Mouse (Mus musculus) liver, embryonic 13.5 days (tissue): Measurements from ENCODE around the gene Aplnr. TPM values are rescaled to one million over a fixed set of nuclear protein-coding genes. Genes with fewer than 3 reads are reported as not detected.

ENCODE experiments used
- ATAC-seq: fragments of 200-750 bp; cut with Nextera tagmentation; 2 replicates; pipeline ENCODE4 v1.8.0; 2017; ENCODE audit warnings: low read depth, mild to moderate bottlenecking, moderate number of reproducible peaks, moderate library complexity
- DNase-seq: peaks from one replicate; pipeline ENCODE4 v3.0.0; 2022
- H3K27ac ChIP-seq: fragments of 300-500 bp; sonication (generic); 2 replicates; pipeline ENCODE4 v1.5.1; 2015; ENCODE audit warnings: moderate library complexity, mild to moderate bottlenecking, inconsistent platforms
- H3K27me3 ChIP-seq: fragments of 300-500 bp; sonication (generic); 2 replicates; pipeline ENCODE4 v1.6.1; 2015; ENCODE audit warnings: mild to moderate bottlenecking, inconsistent platforms
- H3K36me3 ChIP-seq: fragments of 300-500 bp; sonication (generic); 2 replicates; pipeline ENCODE4 v1.6.1; 2015; ENCODE audit warnings: mild to moderate bottlenecking, inconsistent platforms
- H3K4me1 ChIP-seq: fragments of 300-500 bp; sonication (generic); replicated peaks from 2 replicates; pipeline ENCODE4 v1.6.1; 2015; ENCODE audit warnings: inconsistent platforms
- H3K4me2 ChIP-seq: fragments of 300-500 bp; sonication (generic); 2 replicates; pipeline ENCODE4 v1.6.1; 2015; ENCODE audit warnings: inconsistent platforms, mild to moderate bottlenecking, moderate library complexity
- H3K4me3 ChIP-seq: fragments of 300-500 bp; sonication (generic); replicated peaks from 2 replicates; pipeline ENCODE4 v1.5.1; 2015; ENCODE audit warnings: mild to moderate bottlenecking, inconsistent platforms
- H3K9ac ChIP-seq: fragments of 300-500 bp; sonication (generic); 2 replicates; pipeline ENCODE4 v1.6.1; 2015; ENCODE audit warnings: mild to moderate bottlenecking, inconsistent platforms
- H3K9me3 ChIP-seq: fragments of 300-500 bp; sonication (generic); replicated peaks from 2 replicates; pipeline ENCODE4 v1.6.1; 2016; ENCODE audit warnings: inconsistent platforms
- whole genome bisulfite sequencing: fragments of 180-500 bp; shearing (Covaris S2); methylation state at CpG from one replicate; pipeline ENCODE4 v1.1.7; 2015; ENCODE audit not compliant: insufficient replicate concordance; 5-methylcytosine and 5-hydroxymethylcytosine counted together
- polyA plus RNA-seq: library from polyadenylated mRNA; unstranded; fragments of >200 nt; fragmentation: Nextera tagmentation; extraction: Ambion mirVana; gene quantifications from 2 replicates; pipeline ENCODE4 v1.2.1, GENCODE M21; 2015

Aplnr gene
- polyA plus RNA-seq, 1 experiment from 2014 or later, result 2.0 TPM

DNA sequence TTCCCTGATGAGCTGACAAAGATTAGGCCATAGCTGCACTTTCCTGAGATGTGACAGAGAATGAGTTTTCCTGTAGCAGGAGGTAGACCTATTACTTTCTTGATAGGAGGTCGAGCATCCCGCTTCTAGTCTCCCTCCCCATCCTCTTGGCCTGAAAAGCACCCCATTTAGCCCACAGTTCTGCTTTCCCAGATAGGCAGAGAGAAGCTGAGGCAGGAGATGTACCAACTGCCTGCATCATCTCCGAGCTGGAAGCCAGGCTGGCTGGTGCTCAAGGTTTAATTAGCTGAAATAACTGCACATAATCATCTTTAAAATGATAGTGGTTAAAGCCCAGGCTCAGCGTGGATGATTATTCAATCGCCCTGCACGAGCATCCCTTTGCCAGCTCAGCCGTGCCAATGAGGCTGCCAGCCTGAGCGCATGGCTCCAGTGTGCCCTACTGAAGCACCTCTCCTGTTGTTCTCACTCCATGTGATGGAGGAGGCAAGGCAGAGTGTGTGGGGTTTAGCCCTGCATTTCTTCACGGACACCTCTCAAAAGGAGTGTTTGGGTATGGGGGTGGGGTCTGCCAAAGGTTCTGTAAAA is 25.6 kb upstream of the Aplnr start:
- no peak overlapping the region for H3K27ac ChIP-seq
- no peak overlapping the region for H3K4me2 ChIP-seq
- WGBS, result 64% methylated on average over 9 of the region's 9 CpGs
- H3K9ac ChIP-seq, result no peak overlapping the region
- H3K4me1 ChIP-seq, result no peaks in the 10 kb centered on the region
- no peaks in the 10 kb centered on the region for H3K9me3 ChIP-seq
- H3K27me3 ChIP-seq, result no peaks in the 10 kb centered on the region
- DNase-seq (no peak), ATAC-seq (no peak)
- H3K4me3 ChIP-seq, result no peak overlapping the region
- H3K36me3 ChIP-seq, result no peaks in the 10 kb centered on the region

DNA sequence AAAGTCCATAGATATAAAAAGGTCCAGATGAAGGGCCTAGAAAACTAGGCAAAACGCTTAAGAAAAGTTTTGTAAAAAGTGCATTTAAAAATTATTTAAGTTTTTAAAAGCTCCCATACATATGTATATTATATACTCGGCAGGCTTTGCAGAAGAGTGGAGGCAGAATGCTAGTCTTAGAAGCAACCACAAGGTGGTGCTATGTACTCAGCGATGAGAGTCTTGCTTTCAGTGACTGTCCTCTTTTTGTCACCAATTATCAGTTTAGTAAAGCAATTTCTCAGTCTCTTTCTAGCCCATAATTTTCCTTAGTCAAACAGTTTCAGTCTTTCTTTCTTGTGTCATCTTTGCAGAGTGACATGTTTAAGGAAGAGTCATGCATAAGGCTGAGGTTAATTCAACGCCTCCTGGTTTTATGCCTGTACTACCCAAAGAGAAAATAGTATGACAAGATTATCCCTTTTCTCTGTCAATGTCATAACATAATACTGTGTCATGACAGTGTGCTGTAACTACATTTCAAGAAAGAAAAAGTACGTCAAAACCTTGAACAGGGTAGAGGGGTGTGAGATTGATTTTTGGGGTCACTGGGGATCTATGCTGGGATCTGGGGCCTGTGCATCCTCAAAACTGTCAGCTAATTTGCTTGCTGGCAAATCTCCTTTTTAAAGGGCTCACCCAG is 12.7 kb upstream of the Aplnr start:
- DNase-seq, result no peak
- 25% methylated on average over 5 of the region's 5 CpGs for WGBS
- H3K4me3 ChIP-seq, result no peak overlapping the region

DNA sequence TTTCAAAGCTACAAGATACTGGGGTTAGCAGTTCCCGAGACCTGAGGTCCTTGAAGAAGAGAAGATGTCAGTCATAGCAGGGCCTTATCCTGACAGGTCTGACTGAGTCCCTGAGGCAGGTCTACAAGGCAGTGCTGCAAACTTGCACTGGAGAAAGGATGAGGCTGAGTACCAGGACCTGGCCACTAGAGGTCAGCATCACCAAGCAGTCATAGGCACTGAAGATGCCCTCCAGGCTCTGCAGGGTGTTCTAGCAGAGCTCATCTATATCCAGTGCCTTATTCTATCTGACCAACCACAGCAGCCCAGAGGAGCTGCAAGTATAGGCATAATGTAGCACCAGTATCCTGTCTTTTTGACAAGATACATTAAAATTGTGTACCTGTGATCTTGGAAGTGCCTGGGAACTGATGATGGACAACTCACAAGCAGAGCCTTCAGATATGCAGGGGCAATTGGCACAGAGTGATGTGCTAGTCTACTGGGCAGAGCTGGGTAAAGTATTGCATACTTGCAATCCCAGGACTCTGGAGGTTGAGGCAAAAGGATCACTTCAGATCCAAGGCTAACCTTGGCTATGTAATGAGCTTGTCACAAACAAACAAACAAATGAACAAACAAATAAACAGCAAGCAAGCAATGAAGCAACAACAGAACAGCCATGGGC is 12.0 kb upstream of the Aplnr start:
- H3K4me2 ChIP-seq, result no peak overlapping the region
- no peaks in the 10 kb centered on the region for H3K9me3 ChIP-seq
- ATAC-seq (peak; percentile 51), DNase-seq (peak; percentile 18)
- 11% methylated on average over 1 of the region's 1 CpGs for WGBS
- no peak overlapping the region for H3K4me3 ChIP-seq
- H3K9ac ChIP-seq, result no peak overlapping the region
- no peaks in the 10 kb centered on the region for H3K27me3 ChIP-seq
- H3K4me1 ChIP-seq, result no peaks in the 10 kb centered on the region
- H3K27ac ChIP-seq, result no peak overlapping the region
- no peaks in the 10 kb centered on the region for H3K36me3 ChIP-seq

More for the DNA sequence above, 12.7 kb upstream of the Aplnr start:
- H3K9ac ChIP-seq, result no peak overlapping the region
- H3K27ac ChIP-seq, result no peak overlapping the region
- no peaks in the 10 kb centered on the region for H3K36me3 ChIP-seq
- no peaks in the 10 kb centered on the region for H3K4me1 ChIP-seq
- ATAC-seq, result no peak
- H3K9me3 ChIP-seq, result no peaks in the 10 kb centered on the region
- no peaks in the 10 kb centered on the region for H3K27me3 ChIP-seq
- H3K4me2 ChIP-seq, result no peak overlapping the region

DNA sequence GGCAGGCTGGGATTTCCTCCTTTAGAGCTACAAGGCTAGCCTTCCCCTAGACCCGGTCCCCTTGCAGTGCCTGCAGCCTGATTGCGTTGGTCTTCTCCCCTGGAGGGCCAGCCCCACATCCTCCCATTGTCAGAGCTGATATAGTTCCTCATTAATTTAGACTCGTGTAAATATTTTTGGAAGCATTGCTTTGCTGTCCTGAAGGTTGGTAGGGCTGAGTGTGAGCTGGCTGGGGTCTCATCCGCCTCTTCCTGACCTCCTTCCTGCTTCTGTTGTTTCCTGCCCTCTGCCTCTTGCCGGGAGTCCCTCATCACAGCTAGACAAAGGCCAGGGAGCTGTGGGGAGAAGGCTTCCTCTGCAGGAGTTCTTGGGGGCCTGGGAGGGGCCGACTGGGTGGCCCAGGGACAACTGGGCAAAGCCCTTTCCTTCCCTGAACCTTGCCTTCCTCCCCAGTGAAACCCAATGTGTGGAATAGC is 6.5 kb upstream of the Aplnr start:
- no peak overlapping the region for H3K27ac ChIP-seq
- ATAC-seq, result peak; percentile 54
- no peak for DNase-seq

DNA sequence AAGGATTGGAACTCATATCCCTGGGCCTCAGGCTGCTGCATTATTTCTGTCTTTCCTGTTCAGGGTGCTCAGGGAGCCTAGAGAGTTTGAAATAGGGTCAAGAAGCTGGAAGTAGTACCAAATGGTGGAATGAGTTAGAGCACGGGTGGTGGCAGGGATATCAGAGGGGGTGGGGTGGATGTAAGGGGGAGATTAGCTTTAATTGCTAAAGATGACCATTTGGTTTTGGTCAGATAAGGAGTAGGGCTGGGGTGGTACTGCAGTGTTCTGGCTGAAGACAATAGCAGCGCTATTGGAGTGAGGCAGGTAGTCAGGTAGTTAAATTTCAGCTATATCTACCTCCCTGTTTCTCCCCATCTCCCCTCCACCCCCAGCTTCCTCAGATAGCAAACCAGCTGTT is 4.8 kb upstream of the Aplnr start:
- Histone ChIP-seq H3K4me1 (peaks cover 29% of the 10 kb centered on the region), H3K9ac (no peak overlapping the region), H3K36me3 (no peaks in the 10 kb centered on the region), H3K27me3 (peaks cover 12% of the 10 kb centered on the region; the same call in 1 of the 2 replicates), H3K4me2 (peak overlapping the region; percentile 23), H3K4me3 (no peak overlapping the region), H3K9me3 (no peaks in the 10 kb centered on the region), H3K27ac (peak overlapping the region; percentile 29; the same call in 1 of the 2 replicates)
- ATAC-seq (peak; percentile 82), DNase-seq (no peak)
- 8% methylated on average over 2 of the region's 2 CpGs for WGBS

More for the DNA sequence above, 6.5 kb upstream of the Aplnr start:
- Histone ChIP-seq H3K9me3 (no peaks in the 10 kb centered on the region), H3K36me3 (no peaks in the 10 kb centered on the region), H3K4me2 (no peak overlapping the region), H3K9ac (no peak overlapping the region), H3K4me1 (peaks cover 29% of the 10 kb centered on the region), H3K4me3 (no peak overlapping the region), H3K27me3 (0 out of 2 replicates have a peak, but pooled peaks cover 7% of the 10 kb centered on the region)
- WGBS, result 15% methylated on average over 6 of the region's 6 CpGs

DNA sequence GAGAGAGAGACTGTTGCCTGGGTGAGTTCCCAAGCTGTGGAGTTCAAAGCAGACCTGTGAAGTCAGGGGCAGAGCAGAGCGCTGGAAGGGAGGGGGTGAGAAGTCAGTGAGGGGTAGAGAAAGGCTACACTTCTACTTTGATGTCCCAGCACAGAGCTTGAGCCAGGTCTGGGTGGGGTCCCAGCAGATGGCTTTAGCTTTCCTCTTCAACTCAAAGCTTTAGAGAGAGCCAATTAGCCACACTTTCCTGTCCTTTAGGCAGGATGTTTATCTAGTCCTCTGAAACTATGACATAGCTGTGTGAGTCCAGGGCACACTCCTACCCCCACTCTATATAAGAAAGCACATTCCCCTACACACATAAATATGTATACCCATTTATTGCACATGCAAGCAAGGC is 4.3 kb upstream of the Aplnr start:
- H3K9ac ChIP-seq, result no peak overlapping the region
- DNase-seq (no peak), ATAC-seq (no peak)
- H3K4me1 ChIP-seq, result peaks cover 29% of the 10 kb centered on the region
- H3K9me3 ChIP-seq, result no peaks in the 10 kb centered on the region
- no peak overlapping the region for H3K4me2 ChIP-seq
- no peaks in the 10 kb centered on the region for H3K36me3 ChIP-seq
- no peak overlapping the region for H3K4me3 ChIP-seq
- 15% methylated on average over 1 of the region's 1 CpGs for WGBS
- H3K27ac ChIP-seq, result no peak overlapping the region
- peaks cover 17% of the 10 kb centered on the region for H3K27me3 ChIP-seq

DNA sequence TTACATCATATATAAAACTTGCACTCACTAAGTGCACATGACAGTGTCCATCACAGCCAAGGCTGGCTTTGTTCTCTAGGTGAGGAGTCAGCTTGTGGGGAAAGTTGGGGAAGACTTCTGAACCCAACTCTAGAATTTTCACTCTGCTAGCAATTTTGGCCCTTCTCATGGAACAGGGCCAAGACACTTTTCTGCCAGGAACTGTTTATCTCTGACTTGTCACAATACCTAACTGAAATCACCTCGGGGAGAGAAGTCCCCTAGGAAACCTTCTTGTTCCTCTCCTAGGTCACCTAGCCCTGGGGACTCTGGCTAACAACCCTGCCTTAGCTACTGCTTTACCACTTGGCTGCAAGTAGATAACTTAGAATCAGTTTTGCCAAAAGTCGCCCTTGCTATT is 3.8 kb upstream of the Aplnr start:
- Histone ChIP-seq H3K27ac (no peak overlapping the region), H3K4me1 (peaks cover 29% of the 10 kb centered on the region), H3K4me2 (no peak overlapping the region), H3K27me3 (peaks cover 22% of the 10 kb centered on the region), H3K36me3 (no peaks in the 10 kb centered on the region), H3K9me3 (no peaks in the 10 kb centered on the region), H3K4me3 (no peak overlapping the region), H3K9ac (no peak overlapping the region)
- no peak for ATAC-seq
- no peak for DNase-seq
- WGBS, result 24% methylated on average over 2 of the region's 2 CpGs

DNA sequence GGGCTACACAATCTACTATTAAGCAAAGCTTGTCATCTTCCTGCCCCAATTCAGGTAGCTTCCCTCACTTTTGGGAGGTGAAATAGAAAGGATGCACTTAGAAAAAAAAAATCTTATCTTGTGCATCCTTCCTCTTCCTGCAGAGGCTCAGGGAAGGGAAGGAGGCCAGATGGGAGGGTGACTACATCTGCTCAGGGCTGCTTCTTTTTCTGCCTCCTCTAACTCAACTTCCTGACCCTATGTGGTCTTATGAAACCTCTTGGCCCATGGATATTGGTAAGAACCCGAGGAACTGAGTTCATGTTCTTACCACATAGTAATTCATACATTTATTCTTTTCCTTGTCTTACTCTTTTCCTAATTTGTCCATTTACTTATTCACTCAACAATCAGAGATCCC is 926 bp upstream of the Aplnr start:
- ATAC-seq, result no peak
- H3K4me1 ChIP-seq, result peaks cover 36% of the 10 kb centered on the region

DNA sequence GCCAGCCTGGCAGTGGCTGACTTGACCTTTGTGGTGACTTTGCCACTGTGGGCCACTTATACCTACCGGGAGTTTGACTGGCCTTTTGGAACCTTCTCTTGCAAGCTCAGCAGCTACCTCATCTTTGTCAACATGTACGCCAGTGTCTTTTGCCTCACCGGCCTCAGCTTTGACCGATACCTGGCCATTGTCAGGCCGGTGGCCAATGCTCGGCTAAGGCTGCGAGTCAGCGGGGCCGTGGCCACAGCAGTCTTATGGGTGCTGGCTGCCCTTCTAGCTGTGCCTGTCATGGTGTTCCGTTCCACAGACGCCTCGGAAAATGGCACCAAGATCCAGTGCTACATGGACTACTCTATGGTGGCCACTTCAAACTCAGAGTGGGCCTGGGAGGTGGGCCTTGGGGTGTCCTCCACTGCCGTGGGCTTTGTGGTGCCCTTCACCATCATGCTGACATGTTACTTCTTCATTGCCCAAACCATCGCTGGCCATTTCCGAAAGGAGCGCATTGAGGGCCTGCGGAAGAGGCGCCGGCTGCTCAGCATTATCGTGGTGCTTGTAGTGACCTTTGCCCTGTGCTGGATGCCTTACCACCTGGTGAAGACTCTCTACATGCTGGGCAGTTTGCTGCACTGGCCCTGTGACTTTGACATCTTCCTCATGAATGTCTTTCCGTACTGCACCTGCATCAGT is 951 bp downstream of the Aplnr start:
- Histone ChIP-seq H3K27ac (no peak overlapping the region), H3K36me3 (no peaks in the 10 kb centered on the region), H3K4me1 (peaks cover 25% of the 10 kb centered on the region), H3K4me3 (0 out of 2 replicates have a peak overlapping the region, but pooled peaks have one; percentile 2), H3K9me3 (no peaks in the 10 kb centered on the region), H3K27me3 (peaks cover 37% of the 10 kb centered on the region), H3K4me2 (peak overlapping the region; percentile 19; the same call in 1 of the 2 replicates), H3K9ac (no peak overlapping the region)
- ATAC-seq (no peak), DNase-seq (no peak)
- WGBS, result 57% methylated on average over 21 of the region's 21 CpGs

More for the DNA sequence above, 926 bp upstream of the Aplnr start:
- Histone ChIP-seq H3K9ac (no peak overlapping the region), H3K4me3 (no peak overlapping the region), H3K27ac (no peak overlapping the region), H3K4me2 (no peak overlapping the region), H3K9me3 (no peaks in the 10 kb centered on the region), H3K27me3 (peaks cover 37% of the 10 kb centered on the region), H3K36me3 (no peaks in the 10 kb centered on the region)
- WGBS, result 9% methylated on average over 1 of the region's 1 CpGs
- DNase-seq, result no peak

DNA sequence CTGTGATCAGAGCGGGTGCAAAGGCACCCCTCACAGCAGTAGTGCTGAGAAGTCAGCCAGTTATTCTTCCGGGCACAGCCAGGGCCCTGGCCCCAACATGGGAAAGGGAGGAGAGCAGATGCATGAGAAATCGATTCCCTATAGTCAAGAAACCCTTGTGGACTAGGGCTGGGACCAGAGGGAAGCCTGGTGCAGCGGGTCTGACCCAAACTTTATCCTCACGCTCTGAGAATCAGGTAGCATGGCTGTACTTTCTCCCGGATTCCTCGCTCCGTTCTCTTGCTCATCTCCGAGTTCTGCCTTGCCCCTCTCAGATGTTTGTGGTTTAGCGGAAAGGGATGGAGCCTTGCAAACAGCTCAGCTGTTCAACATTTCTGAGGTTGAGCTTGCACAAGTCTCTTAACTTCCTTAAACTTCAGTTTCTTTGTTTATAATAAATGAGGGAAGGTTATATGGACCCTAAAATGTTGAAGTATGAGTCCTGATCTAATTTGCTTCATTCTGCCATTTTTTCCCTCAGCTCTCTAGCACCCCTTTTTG is 1.6 kb downstream of the Aplnr start:
- Histone ChIP-seq H3K4me2 (peak overlapping the region; percentile 19; the same call in 1 of the 2 replicates), H3K27ac (no peak overlapping the region), H3K27me3 (peaks cover 37% of the 10 kb centered on the region), H3K4me3 (peak overlapping the region; percentile 2; the same call in 1 of the 2 replicates), H3K36me3 (no peaks in the 10 kb centered on the region), H3K4me1 (peaks cover 18% of the 10 kb centered on the region), H3K9ac (no peak overlapping the region), H3K9me3 (no peaks in the 10 kb centered on the region)
- 6% methylated on average over 10 of the region's 10 CpGs for WGBS
- ATAC-seq (no peak), DNase-seq (no peak)

DNA sequence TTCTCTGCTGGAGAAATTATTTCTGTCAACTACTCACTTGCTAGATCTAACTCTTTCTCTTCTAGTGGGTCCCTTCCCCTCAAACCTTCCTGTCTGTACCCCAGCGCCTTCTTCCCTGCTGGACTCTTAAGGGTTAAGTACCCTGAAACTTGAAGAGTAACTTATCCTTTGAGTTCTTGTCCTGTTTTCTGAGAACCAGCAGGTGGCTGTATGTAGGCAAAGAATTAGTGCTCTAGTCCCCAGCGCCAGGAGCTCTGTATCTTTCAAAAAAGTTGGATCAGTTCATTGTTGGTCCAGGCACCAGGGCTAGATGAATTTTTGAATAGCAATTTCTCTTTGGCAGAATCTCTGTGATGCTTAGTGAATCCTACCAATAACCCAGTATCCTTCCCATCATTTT is 2.1 kb downstream of the Aplnr start:
- ATAC-seq, result no peak
- Histone ChIP-seq H3K9ac (no peak overlapping the region), H3K4me2 (no peak overlapping the region), H3K27ac (no peak overlapping the region), H3K27me3 (peaks cover 37% of the 10 kb centered on the region), H3K9me3 (no peaks in the 10 kb centered on the region), H3K4me3 (no peak overlapping the region), H3K36me3 (no peaks in the 10 kb centered on the region), H3K4me1 (peaks cover 17% of the 10 kb centered on the region)
- WGBS, result 8% methylated on average over 2 of the region's 2 CpGs
- no peak for DNase-seq
